Mouse (Mus musculus) hindbrain, postnatal 0 days (tissue): ENCODE measurements at regions not wholly inside any gene's neighbourhood (a gene's known extent, or its start where the extent isn't known, plus 50 kb on each side); places are given as distances from the start of the nearest gene placed in this dataset.

ENCODE experiments used
- ATAC-seq: fragments of 200-750 bp; cut with Nextera tagmentation; 2 replicates; pipeline ENCODE4 v1.8.0; 2017; ENCODE audit warnings: mild to moderate bottlenecking, moderate TSS enrichment, moderate library complexity
- DNase-seq: peaks from one replicate; pipeline ENCODE4 v3.0.0-alpha.2; 2015; ENCODE audit warnings: low spot score
- H3K27ac ChIP-seq: fragments of 300-500 bp; sonication (generic); 2 replicates; pipeline ENCODE4 v1.5.1; 2014; ENCODE audit warnings: mild to moderate bottlenecking
- H3K27me3 ChIP-seq: fragments of 300-500 bp; sonication (generic); 2 replicates; pipeline ENCODE4 v1.6.1; 2014; ENCODE audit warnings: low read length, mixed read lengths; ENCODE audit not compliant: insufficient read depth
- H3K36me3 ChIP-seq: fragments of 300-500 bp; sonication (generic); 2 replicates; pipeline ENCODE4 v1.6.1; 2014; ENCODE audit warnings: low read length, mixed read lengths; ENCODE audit not compliant: insufficient read depth
- H3K4me1 ChIP-seq: fragments of 300-500 bp; sonication (generic); 2 replicates; pipeline ENCODE4 v1.6.1; 2014; ENCODE audit warnings: antibody characterized with exemption, low read length, mixed read lengths; ENCODE audit not compliant: insufficient read depth
- H3K4me2 ChIP-seq: fragments of 300-500 bp; sonication (generic); 2 replicates; pipeline ENCODE4 v1.6.1; 2014; ENCODE audit warnings: low read depth, mild to moderate bottlenecking, low read length, moderate library complexity, mixed read lengths
- H3K4me3 ChIP-seq: fragments of 300-500 bp; sonication (generic); 2 replicates; pipeline ENCODE4 v1.5.1; 2014; ENCODE audit warnings: low read length
- H3K9ac ChIP-seq: fragments of 300-500 bp; sonication (generic); replicated peaks from 2 replicates; pipeline ENCODE4 v1.6.1; 2014; ENCODE audit warnings: mild to moderate bottlenecking, low read length, moderate library complexity, mixed read lengths
- H3K9me3 ChIP-seq: fragments of 300-500 bp; sonication (generic); 2 replicates; pipeline ENCODE4 v1.6.1; 2016; ENCODE audit warnings: low read length, mixed read lengths
- CTCF ChIP-seq: IDR thresholded peaks from 2 replicates; pipeline ENCODE4 v1.5.1; 2016; ENCODE audit warnings: antibody characterized with exemption, control low read depth, low read depth
- WGBS: fragments of 180-500 bp; shearing (Covaris S2); extraction: QIAGEN DNeasy Blood & Tissue Kit; methylation state at CpG from one replicate; pipeline ENCODE4 v1.1.7; 2014; 5-methylcytosine and 5-hydroxymethylcytosine counted together

DNA sequence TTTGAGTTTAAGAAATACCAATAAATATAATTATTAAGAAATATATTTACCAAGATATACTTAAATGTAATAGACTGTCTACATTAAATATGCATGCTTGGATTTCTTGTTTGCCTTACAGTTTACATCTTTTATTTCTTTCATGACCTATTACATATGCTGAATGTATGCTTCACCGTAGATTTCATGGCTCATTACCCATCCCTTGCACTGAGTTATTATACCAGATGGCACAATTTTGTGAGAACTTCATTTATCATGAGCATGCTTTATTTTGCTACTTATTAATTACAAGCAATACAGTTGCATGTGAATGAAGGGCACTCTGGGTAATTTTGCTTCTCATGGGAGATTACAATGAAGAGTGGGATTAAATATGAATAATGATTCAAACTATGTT, 856.0 kb upstream of the Nectin3 start:
- no peak overlapping the region for H3K27ac ChIP-seq
- no peak for ATAC-seq
- no peaks in the 10 kb centered on the region for H3K27me3 ChIP-seq
- no peaks in the 10 kb centered on the region for H3K4me1 ChIP-seq
- no peaks in the 10 kb centered on the region for H3K36me3 ChIP-seq
- 38% methylated on average over 1 of the region's 1 CpGs for WGBS
- no peak overlapping the region for H3K9ac ChIP-seq
- no peak overlapping the region for H3K4me3 ChIP-seq
- DNase-seq, result peak; percentile 30
- H3K4me2 ChIP-seq, result no peak overlapping the region
- H3K9me3 ChIP-seq, result no peaks in the 10 kb centered on the region
- no peak for TF ChIP-seq CTCF

DNA sequence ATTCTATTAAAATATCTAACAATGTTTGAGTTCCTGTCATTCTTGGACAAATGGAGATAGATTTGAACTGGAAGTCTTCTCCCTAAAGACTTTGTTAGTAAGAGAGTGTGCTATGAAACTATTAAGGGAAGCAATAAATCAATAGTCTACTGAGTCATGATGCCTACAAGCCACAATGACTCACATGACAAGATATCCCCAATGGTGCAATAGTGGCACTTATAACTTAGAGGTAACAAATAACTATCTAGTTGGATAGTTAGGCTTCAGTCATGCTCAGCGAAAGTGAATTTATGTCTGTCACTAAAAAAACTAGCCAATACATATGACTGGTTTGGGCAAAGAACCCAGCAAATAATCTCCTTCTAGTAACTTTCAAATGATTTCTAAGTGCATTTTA, 889.1 kb upstream of the Dppa4 start:
- no peak overlapping the region for H3K27ac ChIP-seq
- no peaks in the 10 kb centered on the region for H3K36me3 ChIP-seq
- DNase-seq (no peak), ATAC-seq (no peak)
- H3K9ac ChIP-seq, result no peak overlapping the region
- no peak for TF ChIP-seq CTCF
- no peaks in the 10 kb centered on the region for H3K4me1 ChIP-seq
- WGBS, result 90% methylated on average over 1 of the region's 1 CpGs
- no peak overlapping the region for H3K4me3 ChIP-seq
- H3K4me2 ChIP-seq, result no peak overlapping the region
- H3K27me3 ChIP-seq, result no peaks in the 10 kb centered on the region
- no peaks in the 10 kb centered on the region for H3K9me3 ChIP-seq

DNA sequence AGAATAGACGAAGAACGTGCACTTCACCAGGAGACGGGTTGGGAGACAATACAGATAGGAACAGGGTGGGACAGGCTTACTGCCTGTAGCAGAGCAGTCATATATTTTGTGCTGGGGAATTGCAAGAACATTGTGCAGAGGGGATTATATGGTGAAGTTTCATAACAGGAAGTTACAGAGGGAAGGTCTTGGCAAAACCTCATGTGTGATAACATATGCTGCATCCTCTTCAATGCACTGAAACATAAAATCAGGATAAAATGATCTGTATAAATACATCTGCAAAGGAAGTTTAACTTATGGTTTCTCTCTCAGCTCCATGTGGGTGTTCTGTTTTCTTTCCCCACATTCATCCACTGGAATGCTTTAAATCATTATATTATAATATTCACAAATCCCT, 876.5 kb upstream of the Dppa4 start:
- no peaks in the 10 kb centered on the region for H3K9me3 ChIP-seq
- no peaks in the 10 kb centered on the region for H3K36me3 ChIP-seq
- ATAC-seq (no peak), DNase-seq (no peak)
- no peaks in the 10 kb centered on the region for H3K27me3 ChIP-seq
- no peak for TF ChIP-seq CTCF
- no peak overlapping the region for H3K4me2 ChIP-seq
- H3K4me1 ChIP-seq, result no peaks in the 10 kb centered on the region
- no peak overlapping the region for H3K4me3 ChIP-seq
- no peak overlapping the region for H3K27ac ChIP-seq
- H3K9ac ChIP-seq, result no peak overlapping the region
- 84% methylated on average over 3 of the region's 3 CpGs for WGBS

DNA sequence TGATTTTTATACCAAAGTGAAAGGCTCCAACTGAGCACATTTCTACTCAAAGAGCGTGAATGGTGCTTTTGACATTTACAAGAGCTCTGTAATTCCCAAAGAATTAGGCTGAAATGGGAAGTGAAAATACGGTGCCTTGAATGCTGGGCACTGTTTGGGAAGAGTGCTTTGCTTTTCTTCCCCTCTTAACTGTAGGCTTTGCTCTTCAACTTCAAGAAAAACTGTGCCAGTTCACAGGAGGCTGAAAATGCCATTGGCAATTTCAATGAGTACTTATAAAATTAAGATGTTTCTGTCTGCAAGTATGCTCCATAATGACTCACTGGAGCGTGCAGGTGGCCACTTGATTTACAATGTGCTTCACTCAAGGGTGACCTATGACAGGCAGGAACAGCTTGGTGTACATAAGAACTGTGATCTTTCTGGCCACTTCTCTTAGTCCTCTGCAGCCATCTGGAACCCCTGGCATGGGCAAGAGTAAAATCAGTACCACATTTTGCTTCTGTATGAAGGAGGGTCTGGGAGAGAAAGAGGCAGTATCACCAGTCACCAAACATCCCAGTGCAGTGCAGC, 864.8 kb upstream of the Dppa4 start:
- ATAC-seq (no peak), DNase-seq (peak; percentile 3)
- Histone ChIP-seq H3K4me3 (no peak overlapping the region), H3K27ac (no peak overlapping the region), H3K4me1 (no peaks in the 10 kb centered on the region), H3K27me3 (no peaks in the 10 kb centered on the region), H3K9me3 (no peaks in the 10 kb centered on the region), H3K4me2 (no peak overlapping the region), H3K9ac (no peak overlapping the region), H3K36me3 (no peaks in the 10 kb centered on the region)
- WGBS, result 53% methylated on average over 3 of the region's 3 CpGs
- no peak for TF ChIP-seq CTCF

DNA sequence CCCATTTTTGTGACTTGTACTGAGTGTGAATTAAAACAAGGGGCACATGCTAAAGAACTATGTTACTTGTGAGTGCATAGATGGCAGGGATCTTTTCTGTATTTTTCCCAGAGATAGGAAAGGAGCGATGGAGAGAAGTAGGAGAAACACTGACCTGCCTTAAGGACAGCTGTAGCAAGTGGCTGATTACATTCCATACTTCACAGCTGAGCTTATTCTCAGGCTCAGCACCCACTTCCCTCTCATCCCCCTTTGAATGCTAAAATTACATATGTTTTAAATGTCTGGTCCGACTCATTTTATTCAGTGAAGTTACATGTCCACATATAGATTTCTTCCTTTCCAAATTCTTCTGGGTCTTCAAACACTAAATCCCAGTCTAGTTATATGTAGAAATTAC, 838.5 kb upstream of the Dppa4 start:
- WGBS, result 89% methylated on average over 2 of the region's 2 CpGs
- Histone ChIP-seq H3K36me3 (no peaks in the 10 kb centered on the region), H3K9me3 (no peaks in the 10 kb centered on the region), H3K27ac (no peak overlapping the region), H3K4me3 (no peak overlapping the region), H3K4me2 (no peak overlapping the region), H3K9ac (no peak overlapping the region), H3K27me3 (no peaks in the 10 kb centered on the region), H3K4me1 (no peaks in the 10 kb centered on the region)
- ATAC-seq, result no peak
- TF ChIP-seq CTCF, result no peak
- no peak for DNase-seq

DNA sequence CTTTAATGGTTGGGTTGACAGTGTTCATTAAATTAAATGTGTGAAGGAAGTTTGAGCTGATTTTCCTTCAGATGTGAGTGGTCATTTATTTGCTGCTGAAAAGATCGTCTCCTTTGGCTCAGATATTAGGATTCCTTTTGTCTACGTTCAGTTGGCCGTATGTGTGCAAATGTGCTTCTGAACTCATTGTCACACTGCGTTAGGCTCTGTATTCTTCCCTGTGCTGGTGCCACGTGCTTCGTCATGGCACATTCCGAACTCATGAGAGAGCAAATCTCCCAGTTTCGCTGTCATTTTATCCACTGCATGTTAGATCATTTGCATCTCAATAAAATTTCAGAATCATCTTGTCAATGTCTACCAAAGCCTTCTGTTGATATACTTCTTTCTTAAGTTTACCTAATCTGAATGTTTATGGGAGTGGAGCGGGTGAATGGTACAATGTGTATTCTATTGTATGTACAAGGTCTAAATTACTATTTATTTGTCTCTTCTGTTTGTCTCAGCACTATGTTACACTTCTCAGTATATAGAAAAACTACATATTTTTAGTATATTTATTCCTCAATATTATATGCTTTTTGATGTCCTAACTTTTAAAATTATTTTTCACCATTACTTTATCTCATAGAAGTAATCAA, 808.0 kb upstream of the Dppa4 start:
- DNase-seq (peak; percentile 39), ATAC-seq (peak; percentile 68; the same call in 1 of the 2 replicates)
- H3K27ac ChIP-seq, result no peak overlapping the region
- TF ChIP-seq CTCF, result no peak
- H3K9me3 ChIP-seq, result no peaks in the 10 kb centered on the region
- H3K4me3 ChIP-seq, result no peak overlapping the region
- H3K36me3 ChIP-seq, result no peaks in the 10 kb centered on the region
- H3K27me3 ChIP-seq, result no peaks in the 10 kb centered on the region
- H3K4me1 ChIP-seq, result no peaks in the 10 kb centered on the region
- peak overlapping the region; percentile 34; the same call in 1 of the 2 replicates for H3K4me2 ChIP-seq
- 17% methylated on average over 9 of the region's 9 CpGs for WGBS
- no peak overlapping the region for H3K9ac ChIP-seq

DNA sequence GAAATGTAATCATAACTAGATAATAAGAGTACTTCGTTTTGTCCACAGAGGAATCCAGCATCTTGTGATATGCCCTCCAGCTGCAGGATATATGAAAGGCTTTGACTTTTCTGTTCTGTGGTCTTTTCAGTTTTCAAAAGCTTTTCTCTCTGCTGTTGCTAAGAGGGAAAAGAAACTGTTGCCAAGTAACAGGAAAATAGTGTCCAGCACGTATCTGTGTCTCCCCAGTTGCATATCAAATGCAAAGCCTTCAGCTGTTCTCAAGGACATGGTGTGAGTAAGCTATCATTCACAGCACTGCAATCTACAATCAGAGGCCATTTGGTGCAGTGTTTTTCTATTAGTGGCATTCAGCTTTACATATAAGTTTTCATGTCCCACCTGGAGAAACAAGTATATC, 801.5 kb upstream of the Dppa4 start:
- WGBS, result 17% methylated on average over 2 of the region's 2 CpGs
- Histone ChIP-seq H3K4me3 (no peak overlapping the region), H3K4me2 (no peak overlapping the region), H3K27ac (no peak overlapping the region), H3K36me3 (no peaks in the 10 kb centered on the region), H3K4me1 (no peaks in the 10 kb centered on the region), H3K9me3 (no peaks in the 10 kb centered on the region), H3K9ac (no peak overlapping the region), H3K27me3 (no peaks in the 10 kb centered on the region)
- ATAC-seq (no peak), DNase-seq (peak; percentile 26)
- no peak for TF ChIP-seq CTCF
